Mouse (Mus musculus): ENCODE measurements around the gene Sema6b. TPM values are rescaled to one million over a fixed set of nuclear protein-coding genes. Genes with fewer than 3 reads are reported as not detected.

Gene Sema6b
- total RNA-seq, 2 experiments from 2014 or later = 0.24 TPM; not detected in 1

DNA sequence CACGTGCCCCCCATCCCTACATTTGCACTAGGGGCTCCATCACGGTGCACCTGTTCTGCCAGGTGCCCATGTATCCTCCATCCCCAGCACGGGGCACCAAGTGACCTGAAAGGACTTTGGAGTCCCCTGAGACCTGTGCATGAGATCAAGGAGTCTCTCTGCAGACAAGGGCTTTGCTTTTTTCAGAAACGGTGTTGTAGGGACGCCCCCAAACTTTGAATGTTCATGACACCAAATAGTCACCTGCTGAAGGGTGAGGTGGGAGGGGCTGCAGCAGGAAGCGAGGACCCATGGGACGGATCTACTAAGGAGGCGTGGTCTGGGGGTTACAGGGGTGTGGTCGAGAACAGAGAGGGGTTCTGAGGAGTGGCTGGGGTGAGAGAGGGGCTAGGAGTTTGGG lies 8.1 kb upstream of the Sema6b start:
- ATAC-seq (replicated peaks; ENCODE audit: low FRiP score, low TSS enrichment, poor library complexity, severe bottlenecking) = no peak

DNA sequence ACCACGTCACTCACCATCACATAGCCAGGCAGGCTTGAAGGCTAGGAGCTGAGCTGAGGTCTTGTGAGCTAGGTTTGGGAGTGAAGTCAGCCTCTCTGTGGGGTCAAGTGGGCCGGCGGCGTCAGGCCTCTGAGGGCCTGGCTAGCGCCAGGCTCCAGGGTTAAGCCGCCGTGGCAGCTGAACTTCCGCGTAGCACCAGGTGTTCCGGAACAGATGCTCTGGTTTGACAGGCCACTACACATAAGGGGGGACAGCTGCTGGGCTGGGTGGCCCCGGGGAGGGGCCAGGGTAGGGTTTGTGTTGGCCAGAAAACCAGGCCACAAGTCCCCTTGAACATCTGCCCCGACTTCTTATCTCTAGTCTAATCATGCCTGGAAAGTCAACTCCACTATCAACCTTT lies 7.3 kb upstream of the Sema6b start:
- no peak for ATAC-seq (replicated peaks; ENCODE audit: low FRiP score, low TSS enrichment, poor library complexity, severe bottlenecking)

DNA sequence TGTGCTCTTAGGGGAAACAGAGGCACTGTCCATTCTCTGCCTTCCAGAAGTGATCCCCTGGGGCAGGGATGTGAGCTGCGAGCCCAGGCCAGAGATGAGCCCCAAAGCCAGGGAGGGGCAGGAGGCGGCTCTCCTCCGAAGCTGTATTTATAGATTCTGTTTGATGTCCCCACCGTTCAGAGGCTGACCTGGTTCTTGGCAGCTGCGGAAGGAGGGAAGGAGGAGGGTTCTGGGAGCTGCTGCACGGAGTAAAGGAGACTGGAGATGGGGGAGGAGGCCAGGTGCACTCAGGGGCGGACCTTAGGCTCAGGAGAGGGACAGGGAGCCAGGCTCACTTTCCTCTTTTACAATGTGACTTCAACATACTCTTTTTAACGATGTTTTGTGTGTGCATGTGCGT lies 6.0 kb upstream of the Sema6b start:
- no peak for ATAC-seq (replicated peaks; ENCODE audit: low FRiP score, low TSS enrichment, poor library complexity, severe bottlenecking)

DNA sequence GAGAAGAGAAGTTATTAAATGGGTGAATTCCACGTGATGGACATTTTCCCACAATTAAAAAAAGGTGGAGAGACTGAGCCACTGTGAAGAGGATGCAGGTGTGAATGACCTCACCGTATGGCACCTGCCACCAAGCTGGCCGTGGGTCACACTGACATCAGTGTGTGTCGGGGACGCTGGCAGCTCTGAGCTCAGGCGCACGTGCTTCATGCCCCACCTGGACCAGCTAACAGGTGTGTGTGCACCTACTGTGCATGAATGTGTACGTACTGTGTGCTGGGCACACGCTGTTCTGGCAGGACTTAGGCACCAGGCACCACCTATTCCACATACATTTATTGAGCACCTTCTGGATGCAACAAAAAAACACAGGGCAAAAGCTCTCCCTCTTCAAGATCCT lies 4.4 kb upstream of the Sema6b start:
- ATAC-seq (replicated peaks; ENCODE audit: low FRiP score, low TSS enrichment, poor library complexity, severe bottlenecking) = no peak

DNA sequence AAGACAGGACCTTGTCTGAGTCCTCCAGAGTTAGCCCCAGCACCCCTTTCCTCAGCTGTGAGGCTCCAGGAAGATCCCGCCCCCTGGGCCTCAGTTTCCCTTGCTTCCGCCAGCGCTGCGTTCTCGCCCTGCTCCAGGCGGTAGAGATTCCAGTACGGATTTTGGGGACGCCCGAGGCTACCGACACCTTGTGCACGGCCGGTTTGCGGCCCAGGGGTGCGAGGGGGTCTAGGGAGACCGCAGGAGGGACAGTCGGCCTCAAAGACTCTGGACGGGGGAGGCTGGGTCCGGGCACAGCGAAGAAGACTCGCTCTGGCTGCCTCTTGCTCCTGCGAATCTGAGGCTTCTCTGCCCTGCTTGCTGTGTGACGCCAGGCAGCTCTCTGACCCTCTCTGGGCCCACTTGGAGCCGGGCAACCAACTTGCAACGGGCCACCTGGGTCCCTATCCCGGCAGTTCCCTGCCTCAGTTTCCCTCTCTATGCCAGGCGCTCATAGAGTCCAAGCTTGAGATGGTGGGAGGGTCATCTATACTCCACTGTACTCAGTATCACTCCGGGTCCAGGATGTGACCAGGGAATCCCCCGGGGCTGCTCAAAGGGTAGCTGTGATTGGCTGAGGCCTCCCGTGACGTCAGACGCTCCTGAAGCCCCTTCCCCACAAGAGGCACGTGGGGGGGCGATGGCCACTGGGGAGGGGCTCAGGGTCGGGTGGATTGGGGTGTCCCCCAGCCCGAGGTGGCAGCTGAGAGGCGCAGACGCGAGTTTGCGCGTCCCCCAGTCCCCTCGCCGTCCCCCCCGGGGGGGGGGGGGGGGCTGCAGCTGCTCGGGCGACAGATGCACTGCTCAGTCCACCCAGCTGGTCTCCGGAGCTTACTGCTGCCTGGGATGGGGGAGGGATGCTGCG lies 1.8 kb upstream of the Sema6b start:
- no peak for ATAC-seq (replicated peaks; ENCODE audit: low FRiP score, low TSS enrichment, poor library complexity, severe bottlenecking)

DNA sequence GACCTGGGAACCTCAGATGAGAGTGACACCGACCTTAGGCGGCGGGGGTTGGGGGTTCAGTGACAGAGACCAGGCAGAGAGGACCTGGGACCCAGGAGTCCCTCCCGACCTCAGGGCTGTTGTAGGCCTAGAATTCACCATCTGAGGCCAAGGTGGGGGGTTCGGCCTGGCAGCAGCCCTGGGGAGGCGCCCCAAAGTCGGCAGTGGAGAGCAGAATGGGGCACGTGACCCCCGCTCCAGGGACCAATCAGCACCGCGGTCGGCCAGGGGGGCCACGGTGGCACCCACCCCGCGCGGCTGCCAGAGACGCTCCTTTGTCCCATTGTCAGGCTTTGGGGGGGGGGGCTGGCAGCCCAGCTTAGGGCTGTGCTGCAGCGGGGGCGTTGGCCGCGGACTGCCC lies 788 bp downstream of the Sema6b start:
- no peak for ATAC-seq (replicated peaks; ENCODE audit: low FRiP score, low TSS enrichment, poor library complexity, severe bottlenecking)

DNA sequence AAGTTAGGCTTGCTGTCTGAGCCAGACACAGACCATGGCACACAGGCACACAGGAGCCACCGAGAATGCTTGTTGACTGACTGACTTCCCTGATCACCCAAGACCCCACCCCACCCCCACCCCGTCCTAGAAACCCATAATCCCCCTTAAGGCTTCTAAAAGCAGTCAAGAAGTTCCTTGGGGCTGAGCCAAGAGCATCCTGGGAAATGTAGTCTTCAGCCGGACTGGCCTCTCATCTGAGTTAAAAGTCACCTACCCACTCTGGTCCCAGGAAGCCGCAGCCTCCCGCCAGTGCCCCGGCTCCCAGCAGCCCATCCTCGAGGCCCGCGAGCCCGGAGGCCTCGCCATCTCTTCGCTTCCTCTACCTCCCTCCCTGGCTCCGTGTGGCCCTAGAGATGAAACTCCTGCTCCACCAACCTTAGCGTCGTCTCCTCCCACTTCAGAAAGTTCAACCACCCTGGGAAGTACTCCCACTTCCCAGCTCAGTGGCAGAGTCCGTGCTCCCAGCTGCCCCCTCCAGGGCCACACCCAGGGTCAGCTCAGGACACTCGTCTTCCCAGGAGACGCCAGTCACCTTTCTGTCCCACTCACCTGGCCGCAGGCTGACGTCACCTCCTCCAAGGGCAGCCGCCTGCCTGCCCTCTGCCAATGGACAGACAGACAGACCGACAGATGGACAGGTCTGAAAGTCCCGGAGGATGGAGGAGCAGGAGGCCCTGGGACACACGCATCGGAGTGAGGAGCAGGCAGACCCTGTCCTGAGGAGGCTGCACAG lies 2.1 kb downstream of the Sema6b start:
- no peak for ATAC-seq (replicated peaks; ENCODE audit: low FRiP score, low TSS enrichment, poor library complexity, severe bottlenecking)

DNA sequence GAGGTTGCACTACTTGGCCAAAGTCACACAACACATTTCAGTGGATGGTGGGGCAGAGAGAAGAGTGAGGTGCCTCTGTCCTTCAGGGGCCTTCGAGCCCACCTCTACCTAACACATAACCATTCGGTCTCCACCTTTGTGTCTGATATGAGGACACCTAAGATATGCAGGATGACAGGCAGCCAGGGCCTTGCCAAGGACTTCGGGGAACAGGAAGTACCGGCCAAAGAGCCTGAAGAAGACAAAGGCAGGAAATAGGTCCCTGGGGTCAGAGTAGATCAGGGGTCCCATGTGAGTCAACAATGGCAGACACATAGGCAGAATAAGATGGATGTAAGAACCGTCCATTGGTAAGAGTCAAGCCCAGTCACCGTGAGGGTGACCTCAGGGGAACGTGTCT lies 3.6 kb downstream of the Sema6b start:
- ATAC-seq (replicated peaks; ENCODE audit: low FRiP score, low TSS enrichment, poor library complexity, severe bottlenecking) = no peak

DNA sequence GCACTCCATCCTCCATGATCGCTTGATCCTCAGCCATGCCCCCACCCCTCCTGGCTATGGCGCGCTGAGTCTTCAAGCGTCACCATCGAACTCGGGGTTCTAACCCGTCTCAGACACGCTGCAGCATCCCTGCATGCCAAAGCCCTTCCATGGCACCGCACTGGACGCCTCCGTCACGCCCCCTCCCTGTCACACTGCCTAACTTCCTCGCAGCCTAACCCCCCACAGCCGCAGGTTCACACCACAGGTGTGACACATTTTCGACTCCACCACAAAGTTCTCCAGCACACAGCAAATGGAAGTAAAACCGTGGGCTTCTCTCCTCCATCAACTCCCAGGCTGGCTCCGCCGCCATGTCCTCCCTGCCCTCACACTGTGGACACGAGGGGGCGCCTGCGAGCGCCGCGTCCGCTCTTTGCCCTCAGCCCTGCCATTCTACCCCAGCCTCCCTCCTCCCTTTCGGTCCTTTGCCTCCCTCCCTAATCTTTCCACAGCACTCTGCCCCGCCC lies 5.6 kb downstream of the Sema6b start:
- peak; percentile 75 for ATAC-seq (replicated peaks; ENCODE audit: low FRiP score, low TSS enrichment, poor library complexity, severe bottlenecking)

DNA sequence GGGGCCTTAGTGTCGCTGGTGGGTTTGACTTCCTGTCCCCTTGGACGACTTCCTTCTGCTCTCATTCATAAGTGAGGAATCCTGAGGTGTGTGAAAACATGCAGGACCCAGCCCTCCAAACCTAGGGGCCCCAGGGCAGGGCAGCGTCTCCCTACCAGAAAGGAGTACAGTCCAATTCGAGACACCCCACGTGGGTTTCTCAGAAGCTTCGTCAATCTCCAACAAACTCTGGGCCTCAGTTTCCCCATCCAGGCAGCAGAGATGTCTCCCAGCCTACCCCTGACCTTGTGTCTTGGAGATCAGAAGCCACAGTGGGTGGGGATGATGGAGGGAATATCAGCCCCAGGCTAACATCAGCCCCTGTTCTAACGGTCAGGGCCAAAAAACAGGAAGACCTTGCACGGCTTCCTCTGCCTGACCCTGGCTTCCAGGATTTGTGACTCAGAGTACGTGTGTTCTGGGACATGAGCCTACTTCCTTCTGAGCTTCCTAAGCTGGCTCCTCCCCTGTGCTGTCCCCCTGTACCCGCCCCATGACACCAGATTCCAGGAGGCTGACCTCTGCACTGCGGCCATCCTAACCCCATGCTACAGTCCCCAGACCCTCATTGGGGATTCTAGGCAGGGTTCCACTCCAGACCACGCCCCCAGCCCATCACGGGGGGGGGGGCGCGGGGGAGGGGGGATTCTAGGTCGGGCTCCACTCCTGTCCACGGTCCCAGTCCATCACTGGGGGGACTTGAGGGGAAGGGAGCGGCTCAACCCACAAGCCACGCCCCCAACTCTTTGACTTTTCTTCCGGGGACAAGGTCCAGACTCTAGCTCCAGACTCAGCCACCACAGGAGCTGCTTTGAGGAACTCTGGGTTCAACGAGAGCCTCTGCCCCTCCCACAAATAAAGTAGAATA lies 6.4 kb downstream of the Sema6b start:
- ATAC-seq (replicated peaks; ENCODE audit: low FRiP score, low TSS enrichment, poor library complexity, severe bottlenecking) = no peak

DNA sequence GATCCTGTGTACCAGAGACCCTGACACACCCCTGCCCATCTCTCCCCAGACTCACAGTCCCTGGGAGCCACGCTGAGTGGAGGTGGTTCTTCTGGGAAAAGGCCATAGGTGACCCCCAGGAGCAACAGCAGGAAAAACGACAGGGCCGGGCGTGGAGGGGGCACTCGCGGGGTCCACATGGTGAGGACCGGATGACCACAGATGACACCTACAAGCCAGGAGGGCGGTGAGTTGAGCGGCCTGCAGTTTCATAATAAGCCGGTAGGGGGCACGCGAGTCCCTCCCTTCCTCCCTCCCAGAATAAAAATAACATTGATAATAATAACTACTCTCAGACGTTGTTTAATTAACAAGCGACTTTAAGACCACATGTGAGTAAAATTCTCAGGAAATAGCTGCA lies 7.5 kb downstream of the Sema6b start:
- ATAC-seq (replicated peaks; ENCODE audit: low FRiP score, low TSS enrichment, poor library complexity, severe bottlenecking) = 0 out of 2 replicates have a peak, but pooled peaks have one; percentile 23

DNA sequence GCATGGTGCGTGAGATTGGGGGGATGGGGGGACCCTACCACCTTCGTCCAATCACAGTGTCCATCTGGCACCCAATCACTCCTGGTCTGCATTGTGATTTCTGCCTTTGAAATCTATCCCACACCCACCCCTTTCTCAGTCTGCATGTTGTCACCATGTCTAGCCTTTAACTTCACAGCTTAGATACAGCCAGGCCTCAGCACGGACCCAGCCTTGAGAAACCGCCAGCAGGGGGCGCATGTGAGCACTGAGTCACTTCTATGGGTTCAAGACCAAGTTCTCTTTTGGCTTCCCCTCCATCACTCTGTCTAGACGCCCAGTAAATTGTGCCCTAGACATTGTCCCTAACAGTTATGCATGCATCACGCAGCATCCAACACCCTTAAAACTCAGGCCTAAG lies 8.3 kb downstream of the Sema6b start:
- ATAC-seq (replicated peaks; ENCODE audit: low FRiP score, low TSS enrichment, poor library complexity, severe bottlenecking) = peak; percentile 32; the same call in 1 of the 2 replicates

DNA sequence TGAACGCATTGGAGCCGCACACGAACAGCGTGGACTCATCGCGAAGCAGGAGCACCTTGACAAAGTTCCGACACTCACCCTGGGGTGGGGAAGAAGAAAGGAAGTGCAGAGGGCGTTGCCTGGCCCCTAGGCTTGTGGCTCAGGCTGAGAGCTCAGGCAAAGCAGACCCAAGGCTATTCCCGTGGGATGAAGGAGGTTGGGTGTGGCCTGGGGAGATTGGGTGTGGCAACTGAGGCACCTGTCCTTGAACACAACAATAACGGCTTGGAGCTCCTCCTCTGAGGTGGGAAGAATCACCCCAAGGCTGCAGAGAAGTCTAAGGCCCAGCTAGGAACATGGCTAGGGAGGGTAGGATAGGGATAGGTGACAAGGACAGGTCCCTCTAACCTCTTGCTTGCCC lies 9.0 kb downstream of the Sema6b start:
- no peak for ATAC-seq (replicated peaks; ENCODE audit: low FRiP score, low TSS enrichment, poor library complexity, severe bottlenecking)

DNA sequence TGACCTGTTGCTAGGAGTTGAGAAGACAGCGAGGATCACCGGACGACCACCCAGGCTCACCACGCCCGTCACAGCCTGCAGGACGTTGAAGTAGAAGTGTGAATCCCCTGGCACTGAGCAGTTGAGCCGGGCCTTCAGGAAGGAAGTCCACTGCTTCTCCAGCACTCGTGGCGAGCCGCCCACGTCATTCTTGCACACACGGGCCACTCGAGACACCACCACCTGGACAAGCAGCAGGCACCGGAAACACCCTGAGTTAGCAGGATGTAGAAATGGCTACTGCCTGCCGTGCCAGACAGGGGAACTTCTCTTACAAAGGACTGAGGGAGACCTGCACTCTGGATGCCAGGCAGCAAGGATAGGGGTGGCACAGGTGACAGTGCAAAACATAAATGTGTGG lies 11.9 kb downstream of the Sema6b start:
- ATAC-seq (replicated peaks; ENCODE audit: low FRiP score, low TSS enrichment, poor library complexity, severe bottlenecking) = no peak

DNA sequence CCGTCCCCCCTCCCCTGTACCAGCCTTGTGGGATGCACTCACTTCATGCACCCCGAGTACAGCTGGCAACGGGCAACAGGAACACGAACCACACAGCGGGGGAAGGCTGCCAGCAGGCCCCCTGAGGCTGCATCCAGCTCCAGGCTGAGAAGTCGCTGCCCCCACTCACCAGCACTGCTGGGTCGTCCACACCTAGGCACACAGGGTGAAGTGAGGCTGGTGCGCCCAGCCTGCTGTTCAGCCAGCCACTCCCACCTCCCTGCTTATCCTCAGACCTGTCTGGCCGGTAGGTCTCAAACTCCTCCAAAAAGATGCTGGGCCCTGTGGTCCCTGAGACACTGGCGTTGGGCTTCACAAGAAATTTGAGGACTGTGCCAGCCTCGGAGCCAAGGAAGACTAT lies 14.0 kb downstream of the Sema6b start:
- ATAC-seq (replicated peaks; ENCODE audit: low FRiP score, low TSS enrichment, poor library complexity, severe bottlenecking) = no peak

DNA sequence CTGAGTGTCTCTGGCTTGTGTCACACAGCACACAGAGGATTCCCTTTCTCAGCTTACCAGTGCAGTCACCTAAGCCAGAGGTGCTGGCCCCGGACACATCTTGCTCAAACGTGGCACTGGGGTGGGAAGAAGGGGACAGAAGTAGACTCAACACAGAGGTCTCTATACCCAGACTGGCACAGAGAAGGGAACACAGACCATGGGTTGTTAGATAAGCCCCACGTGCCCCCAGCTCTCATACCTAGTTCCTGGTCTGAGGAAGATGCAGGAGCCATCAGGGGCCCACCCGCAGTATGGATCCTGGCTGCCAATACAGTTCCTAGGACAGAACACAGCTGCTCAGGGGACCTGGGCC lies 14.9 kb downstream of the Sema6b start:
- no peak for ATAC-seq (replicated peaks; ENCODE audit: low FRiP score, low TSS enrichment, poor library complexity, severe bottlenecking)

DNA sequence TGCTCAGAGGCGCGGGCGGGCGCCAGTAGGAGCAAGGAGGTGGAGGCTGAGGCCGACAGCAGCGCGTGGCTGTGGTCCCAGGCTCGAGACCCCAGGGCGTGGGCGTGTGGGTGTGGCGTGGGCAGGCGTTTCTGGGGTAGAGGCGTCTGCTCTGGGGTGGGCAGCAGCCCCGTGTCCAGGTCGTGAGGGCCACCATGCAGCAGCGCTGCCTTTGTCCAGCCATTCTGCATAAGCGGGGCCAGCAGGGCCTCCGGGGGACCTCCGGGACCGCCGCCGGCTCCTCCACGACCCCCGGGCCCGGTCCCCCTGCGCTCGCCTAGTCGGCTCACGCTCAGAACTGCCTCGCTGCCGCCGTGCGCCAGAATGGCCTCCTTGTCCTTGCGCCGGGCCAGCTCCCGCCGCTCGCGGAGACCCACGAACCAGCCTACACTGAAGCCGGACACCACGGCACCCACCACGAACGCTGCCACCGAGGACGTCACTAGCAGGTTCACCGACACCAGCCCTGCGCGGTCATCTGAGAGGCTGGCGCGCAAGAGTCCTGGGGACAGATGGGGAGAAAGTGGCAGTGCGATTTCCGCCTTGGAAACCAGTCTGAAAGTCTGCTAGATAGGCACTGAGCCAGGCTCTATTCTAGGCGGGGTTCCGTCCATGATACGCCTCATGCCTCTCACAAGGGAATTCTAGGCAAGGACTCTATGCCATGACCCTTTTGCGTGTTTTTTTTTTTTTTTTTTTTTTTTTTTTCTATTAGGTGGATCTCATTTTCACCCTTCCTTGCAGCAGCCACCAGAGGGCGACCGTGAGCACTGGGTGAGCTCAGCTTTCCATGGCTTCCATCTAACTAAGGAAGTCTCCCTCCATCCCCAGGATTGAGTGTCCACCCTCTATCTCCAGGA lies 15.5 kb downstream of the Sema6b start:
- no peak; the same call in 1 of the 2 replicates for ATAC-seq (replicated peaks; ENCODE audit: low FRiP score, low TSS enrichment, poor library complexity, severe bottlenecking)

DNA sequence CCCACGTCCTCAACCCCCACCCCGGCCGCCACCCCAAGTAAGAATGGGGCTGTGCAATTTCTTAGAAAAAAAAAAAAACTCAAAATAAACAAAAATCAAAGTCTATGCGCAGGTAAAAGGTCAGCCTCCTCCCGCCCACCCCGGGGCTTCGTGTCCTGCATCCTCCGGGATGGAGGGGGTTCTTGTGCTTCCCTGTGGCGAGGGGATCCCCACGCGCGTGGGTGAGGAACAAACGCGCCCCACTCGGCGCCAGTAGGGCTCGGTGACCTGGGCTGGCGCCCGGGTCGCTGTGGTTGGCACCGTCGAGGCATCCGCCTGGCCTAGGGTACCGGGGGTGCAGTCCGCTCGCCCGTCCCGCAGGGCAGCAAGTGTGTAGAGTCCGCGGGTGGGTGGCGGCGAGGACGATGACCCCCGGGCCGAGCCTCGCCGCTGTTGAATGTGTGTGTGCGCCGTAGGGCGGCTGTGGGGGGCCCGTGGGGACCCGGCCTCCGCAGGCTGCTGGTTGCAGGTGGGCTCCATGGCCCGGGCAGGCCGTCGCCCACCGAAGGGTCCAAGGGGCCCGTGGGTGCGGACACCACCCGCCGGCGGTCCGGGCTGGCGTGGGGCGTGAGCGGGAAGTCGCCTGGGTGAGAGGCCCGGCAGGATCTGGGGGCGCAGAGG lies 16.3 kb downstream of the Sema6b start:
- no peak for ATAC-seq (replicated peaks; ENCODE audit: low FRiP score, low TSS enrichment, poor library complexity, severe bottlenecking)

Measured in megakaryocyte-erythroid progenitor cell, adult 5-6 weeks (primary cell).